Mouse (Mus musculus): Measurements from ENCODE around the gene Rab7. TPM values are rescaled to one million over a fixed set of nuclear protein-coding genes. Genes with fewer than 3 reads are reported as not detected.

Gene Rab7
- 100 to 1,000 TPM; 249 to 262 TPM for total RNA-seq (2021)
- long read RNA-seq, experiment 1, transcript Rab7-205 (6 exons, 2,159 nt) = major isoform, 310 of 341 reads
- long read RNA-seq, experiment 1, partial matches to known transcripts = 24 of 341 reads
- long read RNA-seq, experiment 1, other reads (novel, unspliced or antisense) = 7 of 341 reads
- long read RNA-seq, experiment 2, transcript Rab7-205 (6 exons, 2,159 nt) = major isoform, 241 of 261 reads
- long read RNA-seq, experiment 2, partial matches to known transcripts = 6 of 261 reads
- long read RNA-seq, experiment 2, other reads (novel, unspliced or antisense) = 14 of 261 reads

- DNase-seq = peak; percentile 98
These were observed at the start of gene Rab7 for GRCm38 (mm10) chr6:88044577-88045405. Gene Rab7 (minus strand): TSS chr6:88045270.

DNA sequence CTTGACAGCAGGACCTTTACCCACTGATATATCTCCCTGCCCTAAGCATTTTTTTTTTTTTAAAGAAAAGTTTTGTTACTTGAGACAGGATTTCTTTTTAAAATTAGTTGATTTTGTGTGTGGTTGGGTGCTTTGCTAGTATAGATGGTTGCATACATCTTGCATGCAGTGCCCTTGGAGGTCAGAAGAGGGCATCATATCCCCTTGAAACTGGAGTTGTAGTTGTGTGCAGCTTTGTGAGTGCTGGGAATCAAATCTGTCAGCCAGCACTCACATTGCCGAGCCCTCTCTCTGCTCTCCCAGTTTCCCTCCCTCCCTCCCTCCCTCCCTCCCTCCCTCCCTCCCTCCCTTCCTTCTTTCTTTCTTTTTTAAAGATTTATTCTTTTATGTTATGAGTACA lies 43.9 kb upstream of the Rab7 start:
- DNase-seq = no peak

GRCm38 (mm10) chr6:88084278-88085151 lies 39.4 kb upstream of the Rab7 start, which contains the start of gene Rpn1:
Gene Rpn1 (plus strand): TSS chr6:88084482.
- DNase-seq = peak; percentile 100

DNA sequence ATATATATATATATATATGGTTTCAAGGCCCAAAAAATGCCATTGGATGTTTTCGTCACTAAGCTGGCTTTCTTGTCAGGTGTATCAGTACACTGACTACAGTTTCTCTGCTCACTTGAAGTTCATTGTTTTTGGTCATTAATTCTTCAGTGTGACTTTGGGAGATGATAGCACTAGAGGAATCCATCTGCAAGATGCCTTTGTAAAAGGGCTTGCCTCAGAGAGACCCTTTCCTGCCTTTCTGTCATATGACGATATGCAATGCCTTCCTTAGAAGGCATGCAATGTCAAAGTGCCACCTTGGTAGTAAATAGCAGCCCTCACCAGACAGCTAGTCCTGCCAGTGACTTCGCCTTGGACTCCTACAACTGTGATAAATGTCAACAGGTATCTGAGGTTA lies 38.6 kb upstream of the Rab7 start:
- DNase-seq = no peak

GRCm38 (mm10) chr6:88083095-88083494 lies 38.0 kb upstream of the Rab7 start:
- no peak for DNase-seq

DNA sequence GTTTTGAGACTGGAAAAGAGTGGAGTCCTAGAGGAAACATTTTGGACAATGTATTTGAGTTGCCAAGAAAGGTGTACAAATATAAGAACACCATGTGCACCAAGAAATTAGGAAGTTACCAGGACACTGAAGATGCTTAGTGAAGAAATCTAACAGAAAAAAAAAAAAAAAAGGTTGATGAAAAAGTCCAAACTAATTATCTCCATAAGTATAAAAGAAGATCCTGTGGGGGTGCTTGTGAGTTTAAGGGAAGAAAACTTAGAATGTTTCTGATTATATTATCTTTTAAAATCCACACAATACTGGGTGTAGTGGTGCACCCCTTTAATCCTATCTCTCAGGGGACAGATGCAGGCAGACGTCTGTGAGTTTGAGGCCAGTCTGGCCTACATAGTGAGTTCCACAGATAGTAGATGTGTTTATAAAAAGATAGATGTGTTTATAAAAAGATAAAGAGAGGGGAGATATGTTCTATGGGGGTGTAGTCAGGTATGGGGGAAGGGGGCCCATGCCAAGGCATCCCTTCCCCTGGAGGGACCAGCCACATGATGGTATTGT lies 31.0 kb upstream of the Rab7 start:
- no peak for DNase-seq

DNA sequence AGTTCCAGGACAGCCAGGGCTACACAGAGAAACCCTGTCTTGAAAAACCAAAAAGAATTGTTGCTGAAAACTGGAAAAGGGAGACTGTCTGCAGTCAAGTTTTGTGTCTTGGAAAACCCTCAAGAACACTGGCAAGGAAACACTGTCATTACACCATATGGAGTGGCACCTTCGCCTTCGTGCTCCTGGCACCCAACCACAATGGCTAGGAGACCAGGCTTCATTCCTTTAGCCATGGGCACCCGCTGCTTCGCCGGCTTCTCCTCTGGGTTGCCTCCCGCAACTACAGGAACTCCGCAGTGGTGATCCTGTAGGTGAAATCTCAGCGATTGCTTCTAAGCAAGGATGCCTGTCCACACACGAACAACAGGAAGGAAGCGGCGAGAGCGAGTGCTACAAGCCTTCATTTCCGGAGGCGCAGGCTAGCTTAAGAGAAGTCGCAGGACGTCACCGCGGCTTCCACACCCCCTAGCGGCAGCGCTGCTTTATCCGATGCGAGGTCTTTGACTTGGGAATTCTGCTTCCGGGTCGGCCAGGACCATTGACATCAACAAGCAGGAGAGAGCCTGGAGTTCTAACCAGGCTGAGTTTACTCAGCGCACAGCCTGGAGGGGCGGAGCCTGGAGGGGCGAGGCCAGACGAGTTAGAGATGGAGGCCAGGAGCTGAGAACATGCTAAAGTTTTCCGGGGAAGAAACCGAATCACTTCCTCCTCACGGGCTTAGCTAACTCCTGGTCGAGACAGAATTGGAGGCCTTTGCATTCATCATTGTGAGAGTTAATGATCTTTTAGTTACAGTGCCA lies 29.9 kb upstream of the Rab7 start:
- DNase-seq = peak; percentile 97

- no peak for DNase-seq
These were observed 26.1 kb upstream of the Rab7 start for GRCm38 (mm10) chr6:88071216-88071615.

DNA sequence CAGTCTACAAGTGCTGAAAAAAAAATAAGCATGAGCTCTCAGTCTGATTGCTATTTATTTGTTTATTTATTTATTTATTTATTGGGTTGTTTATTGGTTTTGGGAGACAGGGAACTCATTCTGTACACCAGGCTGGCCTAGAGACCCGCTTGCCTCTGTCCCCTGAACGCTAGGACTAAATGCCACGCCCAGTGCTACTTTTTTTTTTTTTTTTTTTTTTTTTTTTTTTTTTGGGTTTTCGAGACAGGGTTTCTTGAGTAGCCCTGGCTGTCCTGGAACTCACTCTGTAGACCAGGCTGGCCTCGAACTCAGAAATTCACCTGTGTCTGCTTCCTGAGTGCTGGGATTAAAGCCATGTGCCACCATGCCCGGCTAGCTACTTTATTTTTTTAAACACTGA lies 25.4 kb upstream of the Rab7 start:
- DNase-seq = no peak

DNA sequence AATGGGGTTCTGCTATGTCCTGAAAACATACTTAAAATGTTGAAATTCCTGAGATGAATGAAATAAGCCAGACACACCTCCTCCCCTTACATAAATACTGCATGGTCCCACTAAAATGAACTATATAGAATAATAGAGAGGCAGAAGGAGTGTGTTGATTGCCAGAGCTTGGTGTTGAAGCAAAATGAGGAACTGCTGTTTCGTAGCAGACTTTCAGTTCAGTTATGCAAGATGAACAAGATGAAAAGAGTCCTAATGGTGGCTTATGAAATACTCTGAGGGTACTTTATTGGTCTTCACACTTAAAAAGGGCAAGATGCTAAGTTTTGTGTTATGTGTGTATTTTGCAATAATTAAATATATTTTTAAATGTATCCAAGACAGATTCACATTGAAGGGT lies 23.7 kb upstream of the Rab7 start:
- DNase-seq = no peak

DNA sequence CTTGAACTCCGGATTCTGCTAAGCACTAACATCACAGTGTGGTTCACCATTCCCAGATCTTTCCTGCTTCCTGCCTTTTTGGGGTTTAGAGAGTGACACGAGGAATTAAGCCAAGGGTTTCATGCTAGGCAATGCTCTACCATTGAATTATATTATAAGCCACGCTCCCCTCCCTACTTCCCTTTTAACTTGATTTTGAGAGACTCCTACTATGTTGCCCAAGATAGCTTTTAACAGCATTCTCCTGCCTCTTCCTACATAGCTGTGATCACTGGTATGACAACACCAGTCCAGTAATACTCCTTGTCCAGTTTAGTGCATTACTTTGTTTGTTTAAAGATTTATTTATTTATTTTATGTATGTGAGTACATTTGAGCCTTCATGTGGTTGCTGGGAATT lies 22.7 kb upstream of the Rab7 start:
- DNase-seq = no peak

DNA sequence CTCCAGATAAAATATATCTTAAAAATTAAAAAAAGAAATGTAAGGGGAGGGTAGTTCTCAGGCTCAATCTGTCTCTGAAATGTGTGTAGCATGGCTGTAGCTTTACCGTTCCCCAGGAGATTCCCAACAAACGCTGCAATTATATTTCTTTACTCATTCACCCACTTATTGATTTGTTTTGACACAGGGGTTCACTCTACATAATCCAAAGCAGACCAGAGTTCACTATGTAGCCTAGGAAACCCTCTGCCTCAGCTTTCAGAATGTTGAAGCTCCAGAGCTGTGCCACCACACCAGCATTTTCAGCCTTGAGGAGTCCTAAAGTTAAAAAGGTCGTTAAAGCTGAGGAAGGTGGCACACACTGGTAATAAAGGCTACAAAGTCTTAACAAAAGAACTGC lies 20.9 kb upstream of the Rab7 start:
- no peak for DNase-seq

DNA sequence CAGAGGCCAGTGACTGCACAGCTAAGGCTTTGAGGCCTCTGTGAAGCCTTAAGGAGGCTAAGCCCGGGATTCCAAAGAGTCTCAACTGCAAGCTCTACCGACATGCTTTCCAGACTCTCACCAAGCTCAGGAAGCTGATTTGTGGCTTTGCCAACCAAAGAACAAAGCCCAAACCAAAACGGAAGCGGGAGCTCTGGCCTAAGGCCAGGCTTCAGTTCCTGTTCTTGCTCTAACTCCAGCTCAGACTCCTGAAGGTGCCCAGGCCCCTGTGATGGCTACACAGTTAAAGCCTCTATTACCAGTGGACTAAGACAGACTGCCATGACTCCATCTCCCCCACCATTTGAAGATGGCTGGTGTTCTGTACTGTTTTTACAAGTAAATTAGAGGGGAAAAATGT lies 20.0 kb upstream of the Rab7 start:
- DNase-seq = peak; percentile 57

DNA sequence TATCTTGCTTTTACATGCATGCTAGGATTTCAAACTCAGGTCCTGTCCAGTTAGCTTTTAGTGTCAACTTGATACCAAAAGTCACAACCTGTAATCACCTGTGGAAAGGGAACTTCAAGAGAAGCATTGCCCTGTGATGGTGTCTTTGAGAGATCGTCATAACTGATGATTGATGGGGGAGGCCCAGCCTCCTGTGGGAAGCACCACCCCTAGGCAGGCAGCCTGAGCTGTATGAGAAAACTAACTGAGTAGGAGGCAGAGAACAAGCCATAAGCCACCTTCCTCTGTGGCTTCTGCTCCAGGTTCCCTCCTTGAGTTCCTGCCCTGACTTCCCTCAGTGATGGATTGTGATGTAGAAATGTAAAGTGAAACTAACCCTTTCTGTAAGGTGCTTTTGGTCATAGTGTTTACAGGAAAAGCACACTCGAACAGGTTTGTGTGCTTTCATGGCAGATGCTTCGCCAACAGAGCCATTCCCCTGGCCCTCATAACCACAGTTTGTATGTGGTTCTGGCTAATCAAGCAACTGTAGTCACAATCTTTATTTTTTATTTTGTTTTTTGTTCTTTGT lies 19.1 kb upstream of the Rab7 start:
- no peak for DNase-seq

GRCm38 (mm10) chr6:88062398-88062797 lies 17.3 kb upstream of the Rab7 start:
- DNase-seq = no peak

- no peak for DNase-seq
These were observed 16.3 kb upstream of the Rab7 start for GRCm38 (mm10) chr6:88061406-88061805.

GRCm38 (mm10) chr6:88060602-88061001 lies 15.5 kb upstream of the Rab7 start:
- DNase-seq = no peak

DNA sequence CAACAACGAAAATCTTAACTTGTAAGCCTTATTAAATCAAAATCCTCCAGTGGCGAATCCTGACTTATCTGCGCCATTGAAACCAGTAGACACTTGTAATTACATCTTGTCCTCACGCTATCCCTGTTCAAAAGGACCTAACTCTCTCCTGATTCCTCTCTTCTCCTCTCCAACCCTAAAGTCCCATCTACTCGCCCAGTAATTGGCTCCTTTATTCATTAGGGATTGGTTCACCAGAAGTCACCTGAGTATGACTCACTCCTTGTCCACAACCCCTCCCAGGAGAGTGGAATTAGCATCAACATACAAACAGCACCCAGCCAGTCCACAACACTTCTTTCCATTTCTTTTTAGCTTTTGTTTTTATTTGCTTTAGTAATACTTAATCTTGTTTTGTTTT lies 14.8 kb upstream of the Rab7 start:
- DNase-seq = no peak

DNA sequence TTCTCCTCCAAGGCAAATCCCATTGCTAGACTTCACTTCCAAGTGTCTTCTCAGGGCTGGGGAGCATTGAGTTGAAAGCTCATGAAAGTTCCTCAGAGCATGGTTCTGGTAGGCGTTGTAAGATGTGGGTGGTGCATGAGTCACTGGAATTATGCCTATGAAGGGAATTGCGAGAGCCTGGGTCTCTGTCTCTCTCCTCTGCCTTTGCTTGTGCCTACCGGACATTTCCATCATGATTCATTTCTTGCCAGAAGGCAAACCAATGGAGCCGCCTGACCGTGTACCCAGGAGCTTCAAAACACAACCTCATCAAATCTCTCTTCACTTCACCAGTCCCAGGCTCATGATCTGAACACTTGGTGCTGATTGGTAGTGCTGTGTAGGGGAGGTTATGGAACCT lies 11.8 kb upstream of the Rab7 start:
- no peak for DNase-seq

DNA sequence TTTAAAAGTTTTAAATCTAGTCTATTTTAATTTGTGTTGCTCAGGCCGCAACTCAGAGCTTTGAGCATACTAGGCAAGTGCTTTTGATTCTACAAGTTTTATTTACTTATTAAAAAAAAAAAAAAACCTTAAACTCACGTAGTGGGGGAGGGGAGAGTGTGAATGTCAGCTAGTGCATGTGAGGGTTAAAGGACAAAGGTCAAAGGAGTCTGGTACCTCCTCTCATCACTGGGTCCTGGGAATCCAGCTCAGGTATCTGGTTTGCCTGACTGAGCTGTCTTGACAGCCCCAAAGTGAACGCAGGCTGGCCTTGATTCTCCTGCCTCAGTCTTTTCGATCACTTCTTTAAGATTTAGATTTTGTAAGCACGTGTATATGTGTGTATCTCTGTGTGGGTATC lies 10.6 kb upstream of the Rab7 start:
- DNase-seq = no peak
